Mouse (Mus musculus) embryonic facial prominence, embryonic 11.5 days (tissue): ENCODE measurements around the gene Pf4. TPM values are rescaled to one million over a fixed set of nuclear protein-coding genes. Genes with fewer than 3 reads are reported as not detected.
"Not testable (repeated sequence)": the region's sequence is repeated elsewhere in the genome, so short reads cannot be mapped to it uniquely, and the experiment has no call there.

Source experiments
- ATAC-seq: fragments of 200-750 bp; cut with Nextera tagmentation; replicated peaks from 2 replicates; pipeline ENCODE4 v1.8.0; 2017; ENCODE audit warnings: low read depth; ENCODE audit not compliant: insufficient number of reproducible peaks, low FRiP score, low TSS enrichment
- DNase-seq: peaks from one replicate; pipeline ENCODE4 v3.0.0-alpha.2; 2015; ENCODE audit warnings: low spot score
- H3K27ac ChIP-seq: fragments of 300-500 bp; sonication (generic); replicated peaks from 2 replicates; pipeline ENCODE4 v1.5.1; 2014; ENCODE audit warnings: mild to moderate bottlenecking, low read depth, low read length, control low read depth
- H3K27me3 ChIP-seq: fragments of 300-500 bp; sonication (generic); 2 replicates; pipeline ENCODE4 v1.6.1; 2014; ENCODE audit warnings: mild to moderate bottlenecking, low read length, moderate library complexity, mixed read lengths; ENCODE audit not compliant: control insufficient read depth, insufficient read depth
- H3K36me3 ChIP-seq: fragments of 300-500 bp; sonication (generic); replicated peaks from 2 replicates; pipeline ENCODE4 v1.6.1; 2014; ENCODE audit warnings: low read depth, mild to moderate bottlenecking, low read length, moderate library complexity, mixed read lengths; ENCODE audit not compliant: control insufficient read depth, insufficient read depth
- H3K4me1 ChIP-seq: fragments of 300-500 bp; sonication (generic); 2 replicates; pipeline ENCODE4 v1.6.1; 2014; ENCODE audit warnings: low read length, mixed read lengths; ENCODE audit not compliant: control insufficient read depth, insufficient read depth
- H3K4me2 ChIP-seq: fragments of 300-500 bp; sonication (generic); 2 replicates; pipeline ENCODE4 v1.6.1; 2014; ENCODE audit warnings: low read depth, mild to moderate bottlenecking, control low read depth, low read length, moderate library complexity
- H3K4me3 ChIP-seq: fragments of 300-500 bp; sonication (generic); 2 replicates; pipeline ENCODE4 v1.5.1; 2014; ENCODE audit warnings: low read depth, low read length, control low read depth
- H3K9ac ChIP-seq: fragments of 300-500 bp; sonication (generic); replicated peaks from 2 replicates; pipeline ENCODE4 v1.6.1; 2014; ENCODE audit warnings: mild to moderate bottlenecking, control low read depth, low read length
- H3K9me3 ChIP-seq: fragments of 300-500 bp; sonication (generic); replicated peaks from 2 replicates; pipeline ENCODE4 v1.6.1; 2016; ENCODE audit warnings: mild to moderate bottlenecking, low read length, inconsistent platforms, mixed read lengths; ENCODE audit not compliant: control insufficient read depth
- WGBS: fragments of 180-500 bp; shearing (Covaris S2); extraction: QIAGEN DNeasy Blood & Tissue Kit; methylation state at CpG from one replicate; pipeline ENCODE4 v1.1.7; 2014; 5-methylcytosine and 5-hydroxymethylcytosine counted together
- polyA plus RNA-seq: library from polyadenylated mRNA; unstranded; fragments of >200 nt; fragmentation: Nextera tagmentation; extraction: Ambion mirVana; gene quantifications from 2 replicates; pipeline ENCODE4 v1.2.1, GENCODE M21; 2014

Pf4 gene
- polyA plus RNA-seq, 1 experiment from 2014 or later = 74.0 TPM

DNA sequence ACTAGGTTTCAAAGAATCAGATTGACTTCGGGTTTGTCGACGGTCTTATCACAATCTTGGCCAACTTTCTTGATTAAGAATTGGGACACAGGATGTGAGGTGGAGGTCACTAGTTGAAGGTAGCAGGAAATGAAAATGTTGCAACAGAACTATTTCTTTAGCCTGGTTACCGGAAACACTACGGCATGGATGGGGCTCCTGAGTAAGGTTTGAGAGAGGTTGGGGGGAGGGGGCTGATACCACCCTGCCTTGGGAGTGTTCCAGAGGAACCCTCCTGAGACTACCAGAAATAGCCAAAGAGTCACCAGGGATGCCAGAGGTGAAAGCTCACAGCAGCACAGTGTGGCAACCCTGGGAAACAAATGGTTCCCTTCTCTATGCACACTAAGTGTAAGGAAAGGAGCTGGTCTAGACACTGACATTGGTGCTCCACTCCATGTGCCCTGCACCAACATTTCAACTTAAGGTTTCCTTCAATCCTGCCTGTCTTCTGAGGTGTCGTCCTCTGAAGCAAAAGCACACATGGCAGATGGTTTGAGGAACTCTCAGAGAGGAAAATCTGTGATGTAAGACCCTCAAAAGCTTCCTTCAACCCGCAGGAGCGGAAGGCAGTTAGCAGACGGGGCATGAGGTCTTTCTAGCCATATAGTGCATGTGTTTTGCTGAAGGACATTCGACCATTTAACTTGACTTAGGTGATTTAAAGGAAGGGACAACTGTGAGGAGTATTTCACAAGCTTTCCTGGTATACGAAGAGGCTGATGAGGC lies 17.3 kb downstream of the Pf4 start:
- no peak for DNase-seq
- WGBS = 83% methylated on average over 11 of the region's 11 CpGs

DNA sequence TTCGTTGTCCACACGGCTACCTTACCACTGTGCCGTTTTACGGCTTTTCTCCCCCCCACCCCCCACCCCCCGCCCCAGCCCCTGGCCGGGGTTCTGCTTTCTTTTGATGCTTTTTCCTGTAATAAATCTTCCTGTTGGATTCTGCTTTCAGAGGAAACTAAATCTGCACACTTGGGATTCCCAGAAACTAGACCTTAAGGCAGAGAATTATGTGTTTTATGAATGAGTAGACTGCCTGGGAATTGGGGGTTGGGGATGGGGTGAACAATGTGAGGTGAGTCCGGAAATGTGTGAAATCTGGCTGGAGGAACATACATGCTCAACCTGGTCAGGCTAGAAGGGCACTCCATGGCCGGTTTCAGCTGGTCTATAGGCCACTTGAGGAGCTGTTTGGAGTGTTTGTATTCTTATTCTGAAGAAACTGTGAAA lies 17.9 kb downstream of the Pf4 start:
- H3K9ac ChIP-seq = no peak overlapping the region
- no peak for ATAC-seq
- no peak overlapping the region for H3K27ac ChIP-seq
- H3K4me3 ChIP-seq = no peak overlapping the region
- DNase-seq = no peak
- H3K27me3 ChIP-seq = no peaks in the 10 kb centered on the region
- H3K4me2 ChIP-seq = no peak overlapping the region
- H3K9me3 ChIP-seq = no peaks in the 10 kb centered on the region
- 77% methylated on average over 8 of the region's 8 CpGs for WGBS
- no peaks in the 10 kb centered on the region for H3K36me3 ChIP-seq
- H3K4me1 ChIP-seq = no peaks in the 10 kb centered on the region

More for the DNA sequence above, 17.3 kb downstream of the Pf4 start:
- Histone ChIP-seq H3K9ac (no peak overlapping the region), H3K4me2 (no peak overlapping the region), H3K27ac (no peak overlapping the region), H3K27me3 (no peaks in the 10 kb centered on the region), H3K9me3 (no peaks in the 10 kb centered on the region), H3K4me3 (no peak overlapping the region), H3K4me1 (no peaks in the 10 kb centered on the region), H3K36me3 (no peaks in the 10 kb centered on the region)
- ATAC-seq = no peak

DNA sequence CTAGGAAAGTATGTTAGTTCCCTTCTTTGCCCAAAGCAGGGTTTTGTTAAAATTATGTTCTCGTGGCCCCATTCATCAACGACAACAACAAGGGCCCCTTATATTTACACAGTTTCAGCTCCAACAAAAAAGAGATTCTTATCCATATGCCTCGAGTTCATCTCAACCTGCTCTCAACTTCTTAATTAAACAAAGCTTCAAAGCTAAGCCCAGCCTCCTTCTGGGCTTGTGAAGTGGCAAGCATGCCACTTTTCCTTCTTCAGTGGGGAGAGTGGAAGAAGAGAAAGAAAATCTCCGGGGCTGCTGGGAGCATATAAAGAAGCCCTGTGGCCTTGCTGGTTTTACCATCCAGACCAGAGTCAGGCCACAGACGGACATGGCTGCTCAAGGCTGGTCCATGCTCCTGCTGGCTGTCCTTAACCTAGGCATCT lies 22.0 kb downstream of the Pf4 start, which contains the start of gene Cxcl15:
Gene Cxcl15 (plus strand): TSS at position 340 of the 431 bp plus-strand sequence.
- ATAC-seq = no peak
- Histone ChIP-seq H3K27me3 (no peaks in the 10 kb centered on the region), H3K4me1 (no peaks in the 10 kb centered on the region), H3K9me3 (no peaks in the 10 kb centered on the region), H3K4me3 (no peak within 1 kb of the TSS), H3K9ac (no peak within 1 kb of the TSS), H3K27ac (no peak within 1 kb of the TSS), H3K4me2 (no peak within 1 kb of the TSS), H3K36me3 (no peaks in the 10 kb centered on the region)
- 76% methylated on average over 5 of the region's 5 CpGs for WGBS
- DNase-seq = no peak

DNA sequence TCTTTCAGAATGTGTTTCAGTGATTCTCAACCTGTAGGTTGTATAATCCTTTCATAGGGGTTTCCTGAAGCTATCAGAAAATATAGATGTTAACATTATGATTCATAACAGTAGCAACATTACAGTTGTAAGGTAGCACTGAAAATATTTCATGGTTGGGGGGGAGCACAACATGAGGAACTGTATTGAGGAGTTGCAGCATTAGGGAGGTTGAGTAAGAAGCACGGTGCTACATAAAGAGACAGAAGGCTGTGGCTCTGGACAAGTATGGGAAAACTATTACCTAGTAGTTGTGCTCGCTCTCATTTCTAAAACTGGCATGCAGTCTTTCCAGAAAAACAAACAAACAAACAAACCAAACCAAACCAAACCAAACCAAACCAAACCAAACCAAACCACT lies 23.2 kb downstream of the Pf4 start:
- H3K36me3 ChIP-seq, H3K4me2 ChIP-seq, H3K27me3 ChIP-seq, DNase-seq, H3K9me3 ChIP-seq, H3K27ac ChIP-seq, H3K4me1 ChIP-seq, ATAC-seq, H3K4me3 ChIP-seq, H3K9ac ChIP-seq: not testable (repeated sequence)
- WGBS = 95% methylated on average over 2 of the region's 2 CpGs

DNA sequence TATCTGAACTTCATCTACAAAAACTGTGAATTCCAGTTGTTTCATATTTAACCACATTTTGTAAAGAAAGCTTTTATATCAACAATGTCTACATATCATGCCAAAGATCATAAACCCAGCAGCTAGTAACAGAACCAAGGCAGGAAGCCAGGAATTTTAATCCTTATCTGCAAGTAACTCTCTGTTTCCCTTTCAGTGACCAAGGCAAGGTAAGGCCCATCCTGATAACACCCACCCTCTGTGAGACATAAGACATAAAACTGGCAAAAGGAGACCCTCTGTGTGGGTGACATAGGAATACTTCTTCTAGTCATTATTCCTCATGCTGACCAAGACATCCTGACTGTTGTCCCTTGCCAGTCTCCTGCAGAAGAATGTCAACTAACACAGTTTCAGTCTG lies 32.3 kb downstream of the Pf4 start:
- Histone ChIP-seq H3K4me1 (no peaks in the 10 kb centered on the region), H3K36me3 (no peaks in the 10 kb centered on the region), H3K4me3 (no peak overlapping the region), H3K9me3 (no peaks in the 10 kb centered on the region), H3K4me2 (no peak overlapping the region), H3K27ac (no peak overlapping the region), H3K27me3 (no peaks in the 10 kb centered on the region), H3K9ac (no peak overlapping the region)
- no peak for DNase-seq
- no peak for ATAC-seq

DNA sequence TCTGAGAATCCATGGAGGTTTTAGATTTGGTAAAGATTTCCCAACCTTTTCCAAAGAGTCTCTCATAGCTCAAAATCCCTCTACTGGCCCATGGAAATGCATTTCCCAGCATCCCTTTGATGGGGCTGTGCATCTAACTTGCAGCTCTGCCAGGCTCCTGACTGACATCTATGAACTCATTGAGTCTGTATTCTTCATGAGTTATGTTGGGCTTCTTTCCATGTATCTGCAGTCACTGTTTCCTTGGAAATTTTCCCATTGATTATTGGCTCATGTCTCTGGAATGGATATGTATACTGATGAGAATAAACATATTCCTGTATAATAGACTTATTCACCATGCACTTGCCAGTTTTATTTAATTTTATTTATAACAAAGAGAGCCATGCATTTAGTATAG lies 33.8 kb downstream of the Pf4 start:
- no peak overlapping the region for H3K9ac ChIP-seq
- no peaks in the 10 kb centered on the region for H3K4me1 ChIP-seq
- H3K4me2 ChIP-seq = no peak overlapping the region
- ATAC-seq (no peak), DNase-seq (no peak)
- no peaks in the 10 kb centered on the region for H3K36me3 ChIP-seq
- H3K27me3 ChIP-seq = no peaks in the 10 kb centered on the region
- no peak overlapping the region for H3K4me3 ChIP-seq
- no peaks in the 10 kb centered on the region for H3K9me3 ChIP-seq
- H3K27ac ChIP-seq = no peak overlapping the region

DNA sequence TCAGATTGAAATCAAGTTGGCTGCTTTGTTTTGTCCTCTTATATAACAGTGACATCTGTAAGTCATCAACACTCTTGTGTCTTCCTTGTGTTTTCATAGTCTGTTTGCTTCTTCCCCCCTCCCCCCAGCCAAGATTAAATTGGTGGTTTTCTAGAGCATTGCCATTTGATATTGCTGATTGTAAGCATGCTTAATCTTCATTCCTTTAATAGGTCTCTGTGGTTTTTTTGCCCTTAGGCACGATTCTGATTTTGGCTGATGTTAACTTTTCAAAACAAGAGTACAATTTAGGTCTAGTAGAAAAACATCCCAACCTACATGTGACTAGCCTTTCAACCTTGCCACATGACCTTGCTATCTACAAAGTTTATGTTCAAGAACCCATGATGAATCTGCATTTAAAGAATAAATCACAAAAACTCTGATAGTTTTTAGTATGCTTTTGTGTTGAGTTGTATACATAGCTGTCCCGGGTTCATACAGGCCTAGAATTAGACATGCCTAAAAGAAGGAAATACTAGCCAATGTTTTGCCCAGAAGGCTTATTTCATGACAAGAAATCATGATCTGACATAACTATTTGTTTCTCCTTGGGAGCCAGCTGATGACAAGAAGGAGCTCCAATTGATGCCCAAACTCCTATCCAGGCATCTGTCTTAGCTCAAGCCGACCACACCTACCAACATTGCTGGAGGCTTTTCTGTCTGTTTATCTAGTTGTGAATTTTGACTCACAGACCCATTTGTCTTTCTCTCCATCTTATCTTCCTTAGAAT lies 35.1 kb downstream of the Pf4 start:
- Histone ChIP-seq H3K27ac (no peak overlapping the region), H3K4me1 (no peaks in the 10 kb centered on the region), H3K9ac (no peak overlapping the region), H3K27me3 (no peaks in the 10 kb centered on the region), H3K4me2 (no peak overlapping the region), H3K36me3 (no peaks in the 10 kb centered on the region), H3K9me3 (no peaks in the 10 kb centered on the region), H3K4me3 (no peak overlapping the region)
- no peak for ATAC-seq
- no peak for DNase-seq
- WGBS = 70% methylated on average over 3 of the region's 3 CpGs

DNA sequence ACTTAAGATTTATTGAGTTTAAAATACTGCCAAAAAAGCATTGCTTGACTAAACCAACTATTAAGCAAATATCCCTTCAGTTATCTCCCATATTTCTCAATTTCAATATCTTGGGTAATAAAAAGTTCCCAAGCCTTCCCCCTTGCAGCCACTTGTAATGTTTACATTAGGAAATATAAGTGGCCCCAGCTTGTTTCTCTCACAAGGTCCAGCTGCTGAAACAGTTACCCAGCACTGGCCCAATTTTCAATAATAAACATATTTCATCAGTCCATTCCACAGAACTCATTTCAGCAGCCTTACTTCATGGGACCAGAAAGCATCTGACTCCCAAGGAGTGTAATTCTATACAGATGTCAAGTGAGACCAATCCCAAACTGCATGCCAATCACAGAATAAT lies 47.5 kb downstream of the Pf4 start:
- no peak overlapping the region for H3K4me2 ChIP-seq
- peak; percentile 28 for DNase-seq
- H3K9me3 ChIP-seq = no peaks in the 10 kb centered on the region

More for the DNA sequence above, 47.5 kb downstream of the Pf4 start:
- no peaks in the 10 kb centered on the region for H3K4me1 ChIP-seq
- H3K4me3 ChIP-seq = no peak overlapping the region
- H3K9ac ChIP-seq = no peak overlapping the region
- H3K27me3 ChIP-seq = no peaks in the 10 kb centered on the region
- no peak overlapping the region for H3K27ac ChIP-seq
- no peaks in the 10 kb centered on the region for H3K36me3 ChIP-seq
- ATAC-seq = no peak
